9 mouse cellular contexts compared by ENCODE assay signal in the genomic region with DNA sequence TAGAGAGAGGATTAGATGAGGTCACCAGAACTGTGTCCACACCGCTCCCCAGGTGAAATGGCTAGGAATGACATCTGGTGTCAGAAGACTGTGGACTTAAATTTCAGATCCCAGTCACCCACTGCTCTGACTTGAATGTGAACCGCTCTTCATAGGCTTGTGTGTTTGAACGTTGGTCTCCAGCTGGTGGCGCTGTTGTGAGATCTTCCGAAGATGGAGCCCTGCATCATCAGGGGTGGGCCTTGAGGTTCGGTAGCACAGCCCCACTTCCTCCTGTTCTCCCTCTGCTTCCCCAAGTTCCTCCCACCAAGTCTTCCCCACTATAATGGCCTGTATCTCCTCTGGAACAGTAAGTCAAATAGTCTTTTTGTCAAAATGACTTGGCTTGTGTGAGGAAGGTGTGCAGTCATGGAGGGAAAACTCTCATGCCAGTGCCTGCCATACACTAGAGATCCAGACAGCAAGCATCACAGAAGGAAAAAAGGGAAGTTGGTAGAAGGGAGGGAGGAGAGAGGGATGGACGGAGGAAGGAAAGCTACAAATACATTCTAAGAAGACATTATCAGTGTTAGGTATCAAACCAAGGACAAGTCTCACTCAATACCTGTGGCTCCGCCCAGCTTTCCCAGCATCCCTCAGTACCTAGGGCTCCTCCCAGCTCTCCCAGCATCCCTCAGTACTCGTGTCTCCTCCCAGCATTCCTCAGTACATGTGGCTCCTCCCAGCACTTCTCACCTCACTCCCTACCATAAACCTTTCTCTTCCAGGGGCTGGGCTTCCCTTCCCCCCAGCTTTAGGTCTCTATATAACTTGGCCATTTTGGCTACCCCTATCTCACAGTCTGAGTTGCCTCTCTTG.
DNase-seq lines count a peak whose midpoint lies in the region; ATAC-seq and TF ChIP-seq lines count a peak whose summit lies in the region.
"Had no signal": no experiment of that assay in that cellular context is flagged by ENCODE, and none has a peak within 500 bp of the region (broad histone marks: within the 10 kb centered on the region; RNA-seq: fewer than 3 reads in every experiment).

No protein-coding gene starts in this region.

- no peaks in the 10 kb centered on the region for H3K9me3 ChIP-seq in hindbrain, embryonic 14.5 days (ENCODE audit: control insufficient read depth, low read length)
- H3K9me3 ChIP-seq: forebrain, embryonic 10.5 days had no signal

- WGBS in heart, adult 2 months = 77% methylated on average over 9 of the region's 9 CpGs
- WGBS in olfactory bulb, adult 2 months = 82% methylated on average over 9 of the region's 9 CpGs
- 78% methylated on average over 9 of the region's 9 CpGs for WGBS in hindbrain, embryonic 14.5 days

- no peaks in the 10 kb centered on the region for H3K36me3 ChIP-seq in heart, adult 2 months (ENCODE audit: control insufficient read depth, insufficient read depth, low read length)
- H3K36me3 ChIP-seq in hindbrain, embryonic 14.5 days (replicated peaks; ENCODE audit: control insufficient read depth, insufficient read depth) = no peaks in the 10 kb centered on the region
- H3K36me3 ChIP-seq: forebrain, embryonic 10.5 days had no signal

- TF ChIP-seq EP300 in heart, adult 2 months (IDR thresholded peaks at IDR 0.05; ENCODE audit: insufficient read depth, low read depth, low read length) = no peak

- TF ChIP-seq CTCF in heart, adult 2 months (IDR thresholded peaks at IDR 0.05) = peak; percentile 39
- TF ChIP-seq CTCF in brain, embryonic 14.5 days (IDR thresholded peaks at IDR 0.05; ENCODE audit: borderline replicate concordance, extremely low read depth, insufficient read depth, insufficient read length) = 0 out of 2 replicates have a peak, but pooled peaks have one; percentile 16
- no peak for TF ChIP-seq CTCF in olfactory bulb, adult 2 months (IDR thresholded peaks at IDR 0.05; ENCODE audit: insufficient read depth, low read depth, low read length)

- DNase-seq in heart, adult 2 months = no peak
- no peak for DNase-seq in heart, postnatal 25 days (ENCODE audit: low spot score)
- peak; percentile 58 for DNase-seq in CD4-positive helper T cell, adult 2 months (ENCODE audit: low read depth, low spot score)
- no peak for DNase-seq in brain, embryonic 14.5 days (ENCODE audit: low read depth)
- no peak for DNase-seq in hindbrain, embryonic 14.5 days (ENCODE audit: low spot score)
- no peak for DNase-seq in kidney, adult 9 months
- no peak for DNase-seq in adrenal gland, adult 18-20 months (ENCODE audit: low spot score in 2 of 2)

- intact Hi-C loops in heart, adult 2 months (cut with DNase I) = loop anchor here (5.0 to 10.0 kb wide), 3 partner anchors 57 to 429 kb away; no protein-coding TSS in a partner anchor
- intact Hi-C loops in heart, postnatal 25 days (cut with DNase I) = loop anchor here (5.0 kb wide), 1 partner anchor 443 kb away; no protein-coding TSS in a partner anchor

- no peak overlapping the region for H3K4me2 ChIP-seq in hindbrain, embryonic 14.5 days (replicated peaks)

- H3K9ac ChIP-seq in heart, adult 2 months (ENCODE audit: low read depth, low read length) = no peak overlapping the region
- no peak overlapping the region for H3K9ac ChIP-seq in hindbrain, embryonic 14.5 days

- TF ChIP-seq POLR2A in heart, adult 2 months (IDR thresholded peaks at IDR 0.05; ENCODE audit: insufficient read depth, low read depth, low read length) = no peak
- TF ChIP-seq POLR2A in brain, embryonic 14.5 days (IDR thresholded peaks at IDR 0.05; ENCODE audit: borderline replicate concordance, extremely low read depth, insufficient read depth, insufficient read length, poor library complexity, severe bottlenecking) = no peak
- TF ChIP-seq POLR2A in olfactory bulb, adult 2 months (IDR thresholded peaks at IDR 0.05; ENCODE audit: insufficient read depth, low read depth, low read length) = no peak

- H3K27me3 ChIP-seq in heart, adult 2 months (ENCODE audit: control insufficient read depth, insufficient read depth, low read length) = no peaks in the 10 kb centered on the region
- no peaks in the 10 kb centered on the region for H3K27me3 ChIP-seq in hindbrain, embryonic 14.5 days (ENCODE audit: control insufficient read depth, insufficient read depth, low read length)

- peaks cover 4% of the 10 kb centered on the region for H3K4me1 ChIP-seq in heart, adult 2 months (ENCODE audit: control insufficient read depth, insufficient read depth, low read length)
- H3K4me1 ChIP-seq in olfactory bulb, adult 2 months (ENCODE audit: control insufficient read depth, insufficient read depth, low read length) = peaks cover 9% of the 10 kb centered on the region
- no peaks in the 10 kb centered on the region for H3K4me1 ChIP-seq in hindbrain, embryonic 14.5 days (replicated peaks; ENCODE audit: control insufficient read depth, insufficient read depth, low read length)

- no peaks in the 10 kb centered on the region for H3K79me2 ChIP-seq in heart, adult 2 months (replicated peaks; ENCODE audit: control insufficient read depth, insufficient read depth, low read length)

- ATAC-seq in hindbrain, embryonic 14.5 days (ENCODE audit: low FRiP score) = no peak

- H3K27ac ChIP-seq in heart, adult 2 months = peak overlapping the region; percentile 48; the same call in 1 of the 2 replicates
- H3K27ac ChIP-seq in olfactory bulb, adult 2 months (ENCODE audit: insufficient read depth, low read depth, low read length) = 0 out of 2 replicates have a peak overlapping the region, but pooled peaks have one; percentile 21
- H3K27ac ChIP-seq in hindbrain, embryonic 14.5 days = no peak overlapping the region
- H3K27ac ChIP-seq: forebrain, embryonic 10.5 days had no signal

- H3K4me3 ChIP-seq in heart, adult 2 months = no peak overlapping the region
- no peak overlapping the region for H3K4me3 ChIP-seq in olfactory bulb, adult 2 months (ENCODE audit: insufficient read depth, low read depth, low read length)
- H3K4me3 ChIP-seq in hindbrain, embryonic 14.5 days (replicated peaks; ENCODE audit: low read length) = no peak overlapping the region
- H3K4me3 ChIP-seq: forebrain, embryonic 10.5 days had no signal
